Mouse (Mus musculus) left cerebral cortex, postnatal 14 days (tissue): Measurements from ENCODE around the gene Olfr968. TPM values are rescaled to one million over a fixed set of nuclear protein-coding genes. Genes with fewer than 3 reads are reported as not detected.

Source experiments
- DNase-seq, 2 experiments: peaks; one replicate each; pipeline ENCODE4 v3.0.0; 2021 to 2022; ENCODE audit warnings: low spot score in 2 of 2, mixed read lengths in 1 of 2
- intact Hi-C: fragments of 180-260 bp; cut with DNase I; formaldehyde crosslinking; loops from one replicate; pipeline ENCODE4 v1.15.1; 2025
- long read RNA-seq, 2 experiments: library from polyadenylated mRNA; stranded (forward); transcript quantifications; one replicate each; pipeline ENCODE4 v2.0.0; 2021
- total RNA-seq, 2 experiments: library from RNA; stranded (reverse); gene quantifications; 2 replicates each; pipeline ENCODE4 v1.2.3; 2021

Gene Olfr968
- not detected for total RNA-seq
- long read RNA-seq, experiment 1: 0 reads
- long read RNA-seq, experiment 2: 0 reads

GRCm38 (mm10) chr9:39783153-39783552 is at the start of gene Olfr968:
Gene Olfr968, minus strand, starts transcription at chr9:39783253.
- no peak for DNase-seq
- intact Hi-C loops: no loop called here

- intact Hi-C loops: no loop called here
- no peak for DNase-seq
Observed at GRCm38 (mm10) chr9:39808560-39808959, 25.5 kb upstream of the Olfr968 start, which contains the start of gene Olfr970. Gene Olfr970, plus strand, starts transcription at chr9:39808860.

- DNase-seq: no peak
- intact Hi-C loops: no loop called here
Observed at GRCm38 (mm10) chr9:39790558-39790957, 7.5 kb upstream of the Olfr968 start, which contains the start of gene Olfr969. Gene Olfr969, plus strand, starts transcription at chr9:39790945.

- intact Hi-C loops: no loop called here
- DNase-seq: peak in 1 of 2 experiments; percentile 18
Observed at GRCm38 (mm10) chr9:39746428-39746827, 36.6 kb downstream of the Olfr968 start.

GRCm38 (mm10) chr9:39745949-39746348 is 37.1 kb downstream of the Olfr968 start, which contains the start of gene Olfr967:
Gene Olfr967, plus strand, starts transcription at chr9:39746249.
- no peak for DNase-seq
- intact Hi-C loops: no loop called here

GRCm38 (mm10) chr9:39740741-39741140 is 42.3 kb downstream of the Olfr968 start:
- intact Hi-C loops: no loop called here
- DNase-seq: no peak

- intact Hi-C loops: no loop called here
- DNase-seq: no peak
Observed at GRCm38 (mm10) chr9:39730678-39731077, 52.4 kb downstream of the Olfr968 start, which contains the start of gene Olfr150. Gene Olfr150, plus strand, starts transcription at chr9:39730978.

Other genes starting within 250 kb of the Olfr968 start
- gene Olfr958, start 229.2 kb downstream of the Olfr968 start, total RNA-seq: not detected
- gene Olfr959, start 207.7 kb downstream of the Olfr968 start, total RNA-seq: not detected
- gene AW551984, start 178.8 kb downstream of the Olfr968 start, total RNA-seq: 10 to 100 TPM in 1 of 2 experiments, 1 to 10 TPM in 1; 6.5 to 13.9 TPM
- gene Olfr148, start 172.6 kb downstream of the Olfr968 start, total RNA-seq: not detected
- not detected for gene Olfr960, start 161.9 kb downstream of the Olfr968 start, total RNA-seq
- not detected for gene Olfr961, start 138.2 kb downstream of the Olfr968 start, total RNA-seq
- not detected for gene Olfr963, start 116.0 kb downstream of the Olfr968 start, total RNA-seq
- not detected for gene Olfr149, start 76.1 kb downstream of the Olfr968 start, total RNA-seq
- gene Olfr965, start 71.9 kb downstream of the Olfr968 start, total RNA-seq: not detected
- gene Olfr150, start 52.3 kb downstream of the Olfr968 start, total RNA-seq: not detected
- not detected for gene Olfr967, start 37.0 kb downstream of the Olfr968 start, total RNA-seq
- gene Olfr969, start 7.7 kb upstream of the Olfr968 start, total RNA-seq: not detected
- not detected for gene Olfr970, start 25.6 kb upstream of the Olfr968 start, total RNA-seq
- gene Olfr971, start 53.6 kb upstream of the Olfr968 start, total RNA-seq: not detected
- not detected for gene Olfr972, start 83.2 kb upstream of the Olfr968 start, total RNA-seq
- not detected for gene Olfr229, start 124.1 kb upstream of the Olfr968 start, total RNA-seq
- not detected for gene Olfr974, start 154.2 kb upstream of the Olfr968 start, total RNA-seq
- not detected for gene Olfr975, start 168.8 kb upstream of the Olfr968 start, total RNA-seq
- not detected for gene Olfr976, start 177.9 kb upstream of the Olfr968 start, total RNA-seq
- gene Olfr978, start 208.9 kb upstream of the Olfr968 start, total RNA-seq: not detected
- gene Olfr979, start 220.2 kb upstream of the Olfr968 start, total RNA-seq: not detected
- not detected for gene Olfr980, start 226.3 kb upstream of the Olfr968 start, total RNA-seq
- gene Olfr981, start 238.2 kb upstream of the Olfr968 start, total RNA-seq: not detected